Mouse (Mus musculus): ENCODE results near the gene Arsb. TPM values are rescaled to one million over a fixed set of nuclear protein-coding genes. Genes with fewer than 3 reads are reported as not detected.

Gene Arsb
- polyA plus RNA-seq (2015; fragmentation: Nextera tagmentation; extraction: Ambion mirVana): 3.3 and 4.1 TPM in 2 replicates

DNA sequence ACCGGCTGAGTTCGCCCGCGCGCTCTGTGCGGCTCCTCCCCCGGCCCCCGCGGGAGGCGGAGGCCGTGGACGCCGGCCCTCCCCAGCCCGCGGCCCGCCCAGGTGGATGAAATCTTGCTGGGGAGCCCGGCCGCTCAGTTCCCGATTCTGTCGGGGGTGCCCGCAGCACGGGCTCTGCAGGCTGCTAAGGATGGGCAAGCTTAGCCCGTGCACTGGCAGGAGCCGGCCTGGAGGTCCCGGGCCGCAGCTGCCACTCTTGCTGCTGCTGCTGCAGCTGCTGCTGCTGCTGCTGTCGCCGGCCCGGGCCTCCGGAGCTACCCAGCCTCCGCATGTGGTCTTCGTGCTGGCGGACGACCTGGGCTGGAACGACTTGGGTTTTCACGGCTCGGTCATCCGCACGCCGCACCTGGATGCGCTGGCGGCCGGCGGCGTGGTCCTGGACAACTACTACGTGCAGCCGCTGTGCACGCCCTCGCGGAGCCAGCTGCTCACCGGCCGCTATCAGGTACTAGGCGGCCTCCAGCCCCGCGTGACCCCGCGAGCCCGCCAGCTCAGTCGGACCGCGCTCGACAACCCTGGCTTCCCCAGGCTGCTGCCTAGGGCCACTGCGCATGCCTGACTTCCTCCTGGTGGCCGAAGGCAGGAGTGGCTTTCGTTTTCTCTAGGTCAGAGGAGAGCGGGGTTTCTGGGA, at the start of gene Arsb:
Gene Arsb, plus strand, starts transcription at position 43 of the 691 bp plus-strand sequence.
- peak within 1 kb of the TSS; percentile 95 for H3K4me2 ChIP-seq (ENCODE audit: low read depth, low read length)
- peak within 1 kb of the TSS; percentile 65 for H3K4me3 ChIP-seq (ENCODE audit: low read depth, low read length)
- H3K9ac ChIP-seq (replicated peaks): peak within 1 kb of the TSS; percentile 74
- H3K4me1 ChIP-seq (ENCODE audit: insufficient read depth): peaks cover 18% of the 10 kb centered on the region
- 2% methylated on average over 60 of the region's 66 CpGs for WGBS (ENCODE audit: insufficient replicate concordance)
- TF ChIP-seq CTCF (IDR thresholded peaks at IDR 0.05; ENCODE audit: low read depth) (peak; percentile 77), EP300 (IDR thresholded peaks at IDR 0.05; ENCODE audit: low read depth) (no peak)
- peak; percentile 95 for ATAC-seq
- H3K27me3 ChIP-seq (ENCODE audit: insufficient read depth, low read length): no peaks in the 10 kb centered on the region
- peak within 1 kb of the TSS; percentile 84 for H3K27ac ChIP-seq (ENCODE audit: low read depth)
- peak; percentile 88 for DNase-seq
- H3K9me3 ChIP-seq (ENCODE audit: low read length): no peaks in the 10 kb centered on the region
- no peaks in the 10 kb centered on the region for H3K36me3 ChIP-seq (replicated peaks; ENCODE audit: insufficient read depth, low read length)

- ATAC-seq (no peak), DNase-seq (no peak)
- WGBS (ENCODE audit: insufficient replicate concordance): 75% methylated on average over 4 of the region's 4 CpGs
These were observed 49.5 kb upstream of the Arsb start for GRCm38 (mm10) chr13:93721916-93722315.

DNA sequence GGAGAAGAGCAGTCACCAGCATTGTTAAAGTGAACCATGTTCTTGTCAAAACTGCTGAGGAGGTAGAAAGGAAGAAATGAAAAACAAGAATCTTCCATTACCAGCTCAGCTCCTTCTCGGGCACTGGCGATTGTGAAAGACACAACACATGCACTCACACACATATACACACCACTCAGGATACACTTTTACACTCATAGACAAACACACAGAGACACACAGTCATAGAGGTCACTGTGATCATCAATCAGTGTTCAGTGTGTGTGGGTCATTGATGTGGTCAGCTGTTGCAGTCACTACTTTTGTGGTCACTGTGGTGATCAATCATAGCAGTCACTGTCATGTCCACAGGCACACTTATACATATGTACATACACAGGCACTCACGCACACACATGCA, 48.0 kb upstream of the Arsb start:
- no peak overlapping the region for H3K27ac ChIP-seq (ENCODE audit: low read depth)
- TF ChIP-seq CTCF (IDR thresholded peaks at IDR 0.05; ENCODE audit: low read depth): no peak
- no peak for TF ChIP-seq EP300 (IDR thresholded peaks at IDR 0.05; ENCODE audit: low read depth)
- no peak for ATAC-seq
- H3K9ac ChIP-seq (replicated peaks): no peak overlapping the region
- no peaks in the 10 kb centered on the region for H3K9me3 ChIP-seq (ENCODE audit: low read length)
- H3K4me3 ChIP-seq (ENCODE audit: low read depth, low read length): no peak overlapping the region
- H3K27me3 ChIP-seq (ENCODE audit: insufficient read depth, low read length): no peaks in the 10 kb centered on the region
- no peaks in the 10 kb centered on the region for H3K36me3 ChIP-seq (replicated peaks; ENCODE audit: insufficient read depth, low read length)
- no peak overlapping the region for H3K4me2 ChIP-seq (ENCODE audit: low read depth, low read length)
- no peak for DNase-seq
- 71% methylated on average over 3 of the region's 3 CpGs for WGBS (ENCODE audit: insufficient replicate concordance)
- H3K4me1 ChIP-seq (ENCODE audit: insufficient read depth): no peaks in the 10 kb centered on the region

More at GRCm38 (mm10) chr13:93721916-93722315, 49.5 kb upstream of the Arsb start:
- H3K4me3 ChIP-seq (ENCODE audit: low read depth, low read length): no peak overlapping the region
- H3K9me3 ChIP-seq (ENCODE audit: low read length): no peaks in the 10 kb centered on the region
- no peak overlapping the region for H3K4me2 ChIP-seq (ENCODE audit: low read depth, low read length)
- no peaks in the 10 kb centered on the region for H3K36me3 ChIP-seq (replicated peaks; ENCODE audit: insufficient read depth, low read length)
- H3K9ac ChIP-seq (replicated peaks): no peak overlapping the region
- H3K4me1 ChIP-seq (ENCODE audit: insufficient read depth): no peaks in the 10 kb centered on the region
- no peak overlapping the region for H3K27ac ChIP-seq (ENCODE audit: low read depth)
- H3K27me3 ChIP-seq (ENCODE audit: insufficient read depth, low read length): no peaks in the 10 kb centered on the region
- TF ChIP-seq CTCF (IDR thresholded peaks at IDR 0.05; ENCODE audit: low read depth): no peak
- TF ChIP-seq EP300 (IDR thresholded peaks at IDR 0.05; ENCODE audit: low read depth): no peak

DNA sequence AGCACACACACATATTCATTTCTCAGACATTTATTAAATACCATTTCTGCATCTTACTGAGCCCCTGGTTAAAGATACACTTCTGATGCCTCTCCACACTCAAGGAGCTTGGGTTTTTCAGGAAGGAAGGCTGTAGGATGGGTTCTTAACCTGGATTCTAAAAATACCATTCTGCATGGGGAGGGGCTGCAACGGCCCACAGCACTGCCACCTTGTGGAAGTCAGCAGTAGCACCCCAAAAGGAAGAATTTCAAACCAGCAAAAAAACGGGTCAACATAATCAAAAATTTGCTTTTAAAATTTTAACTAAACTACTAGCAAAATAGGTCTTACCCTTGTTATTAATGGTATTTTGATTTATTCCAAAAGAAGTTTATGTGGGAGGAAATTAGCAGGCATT, 47.2 kb upstream of the Arsb start:
- Histone ChIP-seq H3K4me3 (ENCODE audit: low read depth, low read length) (no peak overlapping the region), H3K36me3 (replicated peaks; ENCODE audit: insufficient read depth, low read length) (no peaks in the 10 kb centered on the region), H3K27ac (ENCODE audit: low read depth) (no peak overlapping the region), H3K4me2 (ENCODE audit: low read depth, low read length) (no peak overlapping the region), H3K9me3 (ENCODE audit: low read length) (no peaks in the 10 kb centered on the region), H3K9ac (replicated peaks) (no peak overlapping the region), H3K27me3 (ENCODE audit: insufficient read depth, low read length) (no peaks in the 10 kb centered on the region), H3K4me1 (ENCODE audit: insufficient read depth) (no peaks in the 10 kb centered on the region)
- ATAC-seq (no peak), DNase-seq (no peak)
- peak; percentile 69 for TF ChIP-seq CTCF (IDR thresholded peaks at IDR 0.05; ENCODE audit: low read depth)
- TF ChIP-seq EP300 (IDR thresholded peaks at IDR 0.05; ENCODE audit: low read depth): no peak
- 20% methylated on average over 2 of the region's 2 CpGs for WGBS (ENCODE audit: insufficient replicate concordance)

DNA sequence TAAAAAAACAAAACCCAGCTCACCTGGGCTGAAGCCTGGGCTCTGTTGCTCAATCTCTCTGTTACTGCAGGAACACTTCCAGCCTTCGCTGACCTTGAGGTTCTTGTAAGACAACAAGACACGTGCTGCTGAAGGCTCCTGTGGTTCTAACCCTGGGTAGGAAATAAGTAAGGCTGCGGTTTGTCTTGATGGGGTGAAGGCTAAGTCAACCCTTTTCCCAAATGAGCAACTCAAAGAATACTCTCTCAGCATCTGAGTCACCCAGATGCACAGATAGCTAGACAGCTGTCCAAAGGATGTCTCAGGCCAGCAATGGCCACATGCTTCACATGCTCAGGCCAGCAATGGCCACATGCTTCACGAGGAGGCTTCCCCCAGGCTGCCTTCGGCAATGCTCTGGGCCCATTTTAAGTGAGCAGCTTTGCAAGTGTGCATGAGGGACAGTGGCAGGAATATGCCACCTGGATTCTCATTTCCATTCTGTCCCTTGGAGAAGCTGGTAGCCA, 36.2 kb upstream of the Arsb start:
- no peak for TF ChIP-seq CTCF (IDR thresholded peaks at IDR 0.05; ENCODE audit: low read depth)
- TF ChIP-seq EP300 (IDR thresholded peaks at IDR 0.05; ENCODE audit: low read depth): no peak
- Histone ChIP-seq H3K4me3 (ENCODE audit: low read depth, low read length) (no peak overlapping the region), H3K27ac (ENCODE audit: low read depth) (no peak overlapping the region), H3K4me1 (ENCODE audit: insufficient read depth) (no peaks in the 10 kb centered on the region), H3K4me2 (ENCODE audit: low read depth, low read length) (no peak overlapping the region), H3K36me3 (replicated peaks; ENCODE audit: insufficient read depth, low read length) (no peaks in the 10 kb centered on the region; the same call in 1 of the 2 replicates), H3K27me3 (ENCODE audit: insufficient read depth, low read length) (no peaks in the 10 kb centered on the region), H3K9ac (replicated peaks) (no peak overlapping the region), H3K9me3 (ENCODE audit: low read length) (no peaks in the 10 kb centered on the region)
- 78% methylated on average over 5 of the region's 5 CpGs for WGBS (ENCODE audit: insufficient replicate concordance)
- ATAC-seq (no peak), DNase-seq (no peak)

GRCm38 (mm10) chr13:93744118-93744517, 27.3 kb upstream of the Arsb start:
- Histone ChIP-seq H3K9me3 (ENCODE audit: low read length) (no peaks in the 10 kb centered on the region), H3K4me3 (ENCODE audit: low read depth, low read length) (no peak overlapping the region), H3K27me3 (ENCODE audit: insufficient read depth, low read length) (no peaks in the 10 kb centered on the region), H3K27ac (ENCODE audit: low read depth) (no peak overlapping the region), H3K36me3 (replicated peaks; ENCODE audit: insufficient read depth, low read length) (no peaks in the 10 kb centered on the region; the same call in 1 of the 2 replicates), H3K4me1 (ENCODE audit: insufficient read depth) (no peaks in the 10 kb centered on the region), H3K9ac (replicated peaks) (no peak overlapping the region), H3K4me2 (ENCODE audit: low read depth, low read length) (no peak overlapping the region)
- 69% methylated on average over 8 of the region's 8 CpGs for WGBS (ENCODE audit: insufficient replicate concordance)
- DNase-seq (no peak), ATAC-seq (no peak)
- TF ChIP-seq EP300 (IDR thresholded peaks at IDR 0.05; ENCODE audit: low read depth): no peak
- no peak for TF ChIP-seq CTCF (IDR thresholded peaks at IDR 0.05; ENCODE audit: low read depth)

All from liver, postnatal 0 days (tissue).